Mouse (Mus musculus): ENCODE measurements at regions not wholly inside any gene's neighbourhood (a gene's known extent, or its start where the extent isn't known, plus 50 kb on each side); places are given as distances from the start of the nearest gene placed in this dataset.

DNA sequence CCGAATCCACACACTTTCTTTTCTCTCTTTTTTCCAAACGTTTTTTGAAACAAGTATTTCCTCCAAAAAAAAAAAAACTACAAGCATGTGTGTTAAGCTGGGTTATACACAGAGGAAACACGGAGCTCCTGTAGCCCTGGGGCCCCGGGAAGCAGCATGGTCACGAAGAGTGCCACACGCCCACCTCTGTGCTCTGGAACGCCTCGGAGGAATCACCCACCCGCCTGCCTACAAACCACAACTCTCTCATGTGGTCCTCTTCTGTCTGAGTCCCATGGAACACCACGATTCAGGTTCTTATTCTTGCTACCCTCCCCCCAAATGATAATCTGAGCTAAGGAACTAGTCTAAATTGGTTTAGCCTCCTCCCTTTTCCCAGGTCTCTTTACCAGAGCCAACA lies 98.6 kb upstream of the Ptpn13 start:
- Histone ChIP-seq H3K36me3 (ENCODE audit: control insufficient read depth, insufficient read depth, low read length) (no peaks in the 10 kb centered on the region), H3K9ac (ENCODE audit: low read length) (no peak overlapping the region), H3K4me1 (ENCODE audit: control insufficient read depth, insufficient read depth, low read length) (no peaks in the 10 kb centered on the region), H3K27me3 (ENCODE audit: control insufficient read depth, insufficient read depth, low read length) (no peaks in the 10 kb centered on the region), H3K9me3 (replicated peaks; ENCODE audit: control insufficient read depth, low read length) (no peaks in the 10 kb centered on the region), H3K27ac (ENCODE audit: low read length) (no peak overlapping the region), H3K4me3 (replicated peaks; ENCODE audit: low read length) (no peak overlapping the region), H3K4me2 (ENCODE audit: low read depth, low read length) (no peak overlapping the region)
- WGBS: 71% methylated on average over 10 of the region's 10 CpGs
- no peak for ATAC-seq (ENCODE audit: insufficient read depth, low FRiP score)

GRCm38 (mm10) chr5:103320341-103320740 lies 104.7 kb upstream of the Ptpn13 start:
- Histone ChIP-seq H3K27ac (ENCODE audit: low read length) (no peak overlapping the region), H3K4me1 (ENCODE audit: control insufficient read depth, insufficient read depth, low read length) (no peaks in the 10 kb centered on the region), H3K4me3 (replicated peaks; ENCODE audit: low read length) (no peak overlapping the region), H3K9me3 (replicated peaks; ENCODE audit: control insufficient read depth, low read length) (no peaks in the 10 kb centered on the region), H3K36me3 (ENCODE audit: control insufficient read depth, insufficient read depth, low read length) (no peaks in the 10 kb centered on the region), H3K9ac (ENCODE audit: low read length) (no peak overlapping the region), H3K27me3 (ENCODE audit: control insufficient read depth, insufficient read depth, low read length) (no peaks in the 10 kb centered on the region), H3K4me2 (ENCODE audit: low read depth, low read length) (no peak overlapping the region)
- WGBS: 66% methylated on average over 5 of the region's 5 CpGs
- no peak for ATAC-seq (ENCODE audit: insufficient read depth, low FRiP score)

GRCm38 (mm10) chr5:103309806-103310525 lies 98.8 kb upstream of the Mapk10 start:
- no peaks in the 10 kb centered on the region for H3K27me3 ChIP-seq (ENCODE audit: control insufficient read depth, insufficient read depth, low read length)
- H3K4me2 ChIP-seq (ENCODE audit: low read depth, low read length): no peak overlapping the region
- H3K27ac ChIP-seq (ENCODE audit: low read length): no peak overlapping the region
- WGBS: 56% methylated on average over 9 of the region's 9 CpGs
- no peaks in the 10 kb centered on the region for H3K9me3 ChIP-seq (replicated peaks; ENCODE audit: control insufficient read depth, low read length)
- no peaks in the 10 kb centered on the region for H3K36me3 ChIP-seq (ENCODE audit: control insufficient read depth, insufficient read depth, low read length)
- H3K4me3 ChIP-seq (replicated peaks; ENCODE audit: low read length): no peak overlapping the region
- H3K4me1 ChIP-seq (ENCODE audit: control insufficient read depth, insufficient read depth, low read length): no peaks in the 10 kb centered on the region
- no peak overlapping the region for H3K9ac ChIP-seq (ENCODE audit: low read length)
- no peak for ATAC-seq (ENCODE audit: insufficient read depth, low FRiP score)

GRCm38 (mm10) chr5:103305716-103306447 lies 94.7 kb upstream of the Mapk10 start:
- no peak overlapping the region for H3K27ac ChIP-seq (ENCODE audit: low read length)
- no peak overlapping the region for H3K4me2 ChIP-seq (ENCODE audit: low read depth, low read length)
- H3K9me3 ChIP-seq (replicated peaks; ENCODE audit: control insufficient read depth, low read length): no peaks in the 10 kb centered on the region
- no peaks in the 10 kb centered on the region for H3K36me3 ChIP-seq (ENCODE audit: control insufficient read depth, insufficient read depth, low read length)
- no peaks in the 10 kb centered on the region for H3K4me1 ChIP-seq (ENCODE audit: control insufficient read depth, insufficient read depth, low read length)
- H3K4me3 ChIP-seq (replicated peaks; ENCODE audit: low read length): no peak overlapping the region
- WGBS: 65% methylated on average over 11 of the region's 11 CpGs
- no peak overlapping the region for H3K9ac ChIP-seq (ENCODE audit: low read length)
- ATAC-seq (ENCODE audit: insufficient read depth, low FRiP score): no peak
- no peaks in the 10 kb centered on the region for H3K27me3 ChIP-seq (ENCODE audit: control insufficient read depth, insufficient read depth, low read length)

DNA sequence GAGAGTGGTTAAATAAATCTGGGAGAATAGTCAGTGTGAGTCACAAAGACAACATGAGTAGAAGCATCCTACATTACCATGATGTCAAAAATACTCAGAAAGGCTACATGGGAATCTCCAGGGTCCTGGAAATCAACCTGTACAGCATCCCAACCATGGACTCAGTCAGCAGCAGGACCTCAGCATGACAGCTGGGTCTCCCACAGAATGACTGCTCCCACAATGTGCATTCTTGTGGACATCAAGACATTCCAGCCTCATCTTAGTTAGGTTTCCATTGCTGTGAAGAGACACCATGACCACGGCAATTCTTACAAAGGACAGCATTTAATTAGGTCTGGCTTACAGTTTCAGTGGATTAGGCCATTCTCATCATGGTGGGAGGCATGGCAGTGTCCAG lies 93.8 kb upstream of the Mapk10 start:
- no peaks in the 10 kb centered on the region for H3K4me1 ChIP-seq (ENCODE audit: control insufficient read depth, insufficient read depth, low read length)
- WGBS: 90% methylated on average over 1 of the region's 1 CpGs
- no peak overlapping the region for H3K4me3 ChIP-seq (replicated peaks; ENCODE audit: low read length)

GRCm38 (mm10) chr5:103302744-103303143 lies 91.6 kb upstream of the Mapk10 start:
- H3K9me3 ChIP-seq (replicated peaks; ENCODE audit: control insufficient read depth, low read length): no peaks in the 10 kb centered on the region
- H3K4me3 ChIP-seq (replicated peaks; ENCODE audit: low read length): no peak overlapping the region
- no peaks in the 10 kb centered on the region for H3K27me3 ChIP-seq (ENCODE audit: control insufficient read depth, insufficient read depth, low read length)
- WGBS: 92% methylated on average over 10 of the region's 10 CpGs
- no peak overlapping the region for H3K27ac ChIP-seq (ENCODE audit: low read length)
- no peak overlapping the region for H3K9ac ChIP-seq (ENCODE audit: low read length)
- no peak overlapping the region for H3K4me2 ChIP-seq (ENCODE audit: low read depth, low read length)
- H3K4me1 ChIP-seq (ENCODE audit: control insufficient read depth, insufficient read depth, low read length): no peaks in the 10 kb centered on the region
- H3K36me3 ChIP-seq (ENCODE audit: control insufficient read depth, insufficient read depth, low read length): no peaks in the 10 kb centered on the region
- ATAC-seq (ENCODE audit: insufficient read depth, low FRiP score): no peak

More for the DNA sequence above, 93.8 kb upstream of the Mapk10 start:
- no peak overlapping the region for H3K4me2 ChIP-seq (ENCODE audit: low read depth, low read length)
- H3K27me3 ChIP-seq (ENCODE audit: control insufficient read depth, insufficient read depth, low read length): no peaks in the 10 kb centered on the region
- no peak overlapping the region for H3K9ac ChIP-seq (ENCODE audit: low read length)
- no peaks in the 10 kb centered on the region for H3K9me3 ChIP-seq (replicated peaks; ENCODE audit: control insufficient read depth, low read length)
- H3K36me3 ChIP-seq (ENCODE audit: control insufficient read depth, insufficient read depth, low read length): no peaks in the 10 kb centered on the region
- H3K27ac ChIP-seq (ENCODE audit: low read length): no peak overlapping the region
- ATAC-seq (ENCODE audit: insufficient read depth, low FRiP score): no peak

DNA sequence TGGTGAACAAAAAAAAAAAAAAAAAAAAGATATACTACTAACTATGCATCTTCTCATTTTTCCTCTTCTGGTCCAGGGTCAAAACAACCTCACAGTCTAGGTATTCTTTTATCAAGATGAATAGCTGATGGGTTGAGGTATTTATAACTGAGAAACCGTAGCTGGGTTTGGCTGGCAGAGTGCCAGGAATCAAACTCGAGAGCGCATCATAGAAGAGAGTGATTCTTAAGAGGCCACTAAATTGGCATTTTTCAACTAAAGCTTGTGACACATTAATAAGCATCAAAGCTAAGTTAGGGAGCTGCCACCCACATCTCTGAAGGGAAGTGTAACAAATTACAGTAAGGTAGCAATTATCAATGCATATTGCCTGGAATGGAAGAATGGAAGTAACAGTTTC lies 90.2 kb upstream of the Mapk10 start:
- Histone ChIP-seq H3K4me2 (ENCODE audit: low read depth, low read length) (no peak overlapping the region), H3K4me1 (ENCODE audit: control insufficient read depth, insufficient read depth, low read length) (no peaks in the 10 kb centered on the region), H3K27ac (ENCODE audit: low read length) (no peak overlapping the region), H3K9ac (ENCODE audit: low read length) (no peak overlapping the region), H3K9me3 (replicated peaks; ENCODE audit: control insufficient read depth, low read length) (no peaks in the 10 kb centered on the region), H3K36me3 (ENCODE audit: control insufficient read depth, insufficient read depth, low read length) (no peaks in the 10 kb centered on the region), H3K4me3 (replicated peaks; ENCODE audit: low read length) (no peak overlapping the region), H3K27me3 (ENCODE audit: control insufficient read depth, insufficient read depth, low read length) (no peaks in the 10 kb centered on the region)
- WGBS: 36% methylated on average over 3 of the region's 3 CpGs
- no peak for ATAC-seq (ENCODE audit: insufficient read depth, low FRiP score)

- Histone ChIP-seq H3K4me1 (ENCODE audit: control insufficient read depth, insufficient read depth, low read length) (no peaks in the 10 kb centered on the region), H3K27me3 (ENCODE audit: control insufficient read depth, insufficient read depth, low read length) (no peaks in the 10 kb centered on the region), H3K36me3 (ENCODE audit: control insufficient read depth, insufficient read depth, low read length) (no peaks in the 10 kb centered on the region), H3K27ac (ENCODE audit: low read length) (no peak overlapping the region), H3K4me3 (replicated peaks; ENCODE audit: low read length) (no peak overlapping the region), H3K4me2 (ENCODE audit: low read depth, low read length) (no peak overlapping the region), H3K9me3 (replicated peaks; ENCODE audit: control insufficient read depth, low read length) (no peaks in the 10 kb centered on the region), H3K9ac (ENCODE audit: low read length) (no peak overlapping the region)
- no peak for ATAC-seq (ENCODE audit: insufficient read depth, low FRiP score)
- 75% methylated on average over 3 of the region's 3 CpGs for WGBS
Observed at GRCm38 (mm10) chr5:103293953-103294352, 82.8 kb upstream of the Mapk10 start.

DNA sequence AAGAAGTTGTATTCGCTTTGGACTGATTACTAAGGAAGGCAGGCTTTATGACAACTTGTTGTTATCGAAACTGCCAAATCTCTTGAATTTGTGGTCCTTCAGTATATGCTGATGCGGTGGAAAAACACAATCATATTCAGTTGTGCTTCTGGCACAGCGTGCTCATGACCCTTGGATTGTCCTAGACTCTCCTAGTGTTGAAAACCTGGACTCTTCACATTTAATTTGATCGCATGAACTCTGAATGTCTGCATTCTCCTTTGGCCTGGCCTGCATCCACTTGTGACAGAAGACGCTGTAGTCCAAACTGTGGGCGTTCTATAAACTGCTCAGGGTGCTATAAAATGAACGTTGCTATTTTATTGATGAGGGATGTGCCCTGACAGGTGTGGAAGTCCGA lies 80.6 kb upstream of the Mapk10 start:
- Histone ChIP-seq H3K4me3 (replicated peaks; ENCODE audit: low read length) (no peak overlapping the region), H3K27ac (ENCODE audit: low read length) (no peak overlapping the region), H3K9ac (ENCODE audit: low read length) (no peak overlapping the region), H3K27me3 (ENCODE audit: control insufficient read depth, insufficient read depth, low read length) (no peaks in the 10 kb centered on the region), H3K4me2 (ENCODE audit: low read depth, low read length) (no peak overlapping the region), H3K9me3 (replicated peaks; ENCODE audit: control insufficient read depth, low read length) (no peaks in the 10 kb centered on the region), H3K36me3 (ENCODE audit: control insufficient read depth, insufficient read depth, low read length) (no peaks in the 10 kb centered on the region), H3K4me1 (ENCODE audit: control insufficient read depth, insufficient read depth, low read length) (no peaks in the 10 kb centered on the region)
- ATAC-seq (ENCODE audit: insufficient read depth, low FRiP score): no peak
- WGBS: 80% methylated on average over 9 of the region's 9 CpGs
